Mouse (Mus musculus): ENCODE results near the gene Rad51c.

GRCm38 (mm10) chr11:87367865-87368580 lies 36.7 kb downstream of the Rad51c start:
- TF ChIP-seq CTCF (IDR thresholded peaks at IDR 0.05) (no peak), POLR2A (IDR thresholded peaks at IDR 0.05; ENCODE audit: insufficient read depth, low read depth, low read length) (no peak), EP300 (IDR thresholded peaks at IDR 0.05; ENCODE audit: insufficient read depth, low read depth, low read length) (no peak)
